Mouse (Mus musculus): ENCODE measurements around the gene Uchl1. TPM values are rescaled to one million over a fixed set of nuclear protein-coding genes. Genes with fewer than 3 reads are reported as not detected.

Uchl1 gene
- 309 and 461 TPM in 2 replicates for polyA plus RNA-seq (2012; rRNA removed)

GRCm38 (mm10) chr5:66675983-66676382 lies at the start of gene Uchl1:
Gene Uchl1, plus strand, starts transcription at chr5:66676091.

Other genes starting within 250 kb of the Uchl1 start
- gene Apbb2, start 57.3 kb upstream of the Uchl1 start, polyA plus RNA-seq (2012; rRNA removed), result 10.9 and 18.3 TPM in 2 replicates
- gene Limch1, start 69.7 kb downstream of the Uchl1 start, polyA plus RNA-seq (2012; rRNA removed), result 31.4 and 36.3 TPM in 2 replicates

Measured in central nervous system, embryonic 11.5 days (tissue).